Mouse (Mus musculus): ENCODE data around the gene Elof1.

DNA sequence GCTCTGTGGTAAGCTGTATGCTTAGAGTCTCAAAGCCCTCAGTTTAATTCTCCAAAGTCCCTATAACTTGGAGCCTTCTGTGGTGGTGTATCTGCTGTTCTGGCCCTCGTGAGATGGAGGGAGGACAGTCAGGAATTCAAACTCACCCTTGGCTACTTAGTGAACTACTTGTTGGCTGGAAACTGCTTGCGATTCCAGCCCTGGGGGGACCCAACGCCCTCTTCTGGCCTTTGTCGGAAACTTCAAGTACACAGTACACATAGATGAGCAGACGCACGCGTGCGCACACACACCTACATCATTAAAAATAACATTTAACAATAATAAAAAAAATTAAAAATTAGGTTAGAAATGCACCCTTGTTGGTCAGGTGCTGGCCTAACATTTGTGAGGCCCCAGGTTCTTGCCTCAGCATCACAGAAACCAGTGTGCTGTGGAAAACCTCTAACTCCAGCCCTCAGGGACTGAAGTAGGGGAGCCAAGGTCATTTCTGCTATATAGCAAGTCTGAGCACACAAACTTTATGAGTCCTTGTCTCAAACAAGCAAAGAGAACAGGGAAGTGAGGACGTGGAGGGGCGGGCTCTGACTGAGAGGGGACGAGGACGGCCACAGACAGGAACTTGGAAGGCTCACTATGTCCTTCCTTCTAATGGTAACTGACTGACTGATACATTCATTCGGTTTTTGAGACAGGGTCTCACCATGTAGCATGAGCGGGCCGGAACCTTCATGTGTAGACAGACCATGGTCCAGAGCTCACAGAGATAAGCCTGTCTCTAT, 8.5 kb upstream of the Elof1 start:
- TF ChIP-seq CTCF (IDR thresholded peaks at IDR 0.05; ENCODE audit: low read depth, low read length) (no peak), TAL1 (conservative IDR thresholded peaks at IDR 0.05; ENCODE audit: low read depth, low read length) (no peak), GATA1 (IDR thresholded peaks at IDR 0.05; ENCODE audit: borderline replicate concordance, low read length) (no peak), POLR2AphosphoS5 (IDR thresholded peaks at IDR 0.05; ENCODE audit: insufficient replicate concordance, low read depth, low read length) (no peak), GATA2 (IDR thresholded peaks at IDR 0.05; ENCODE audit: borderline replicate concordance, low read depth, low read length) (no peak)

Data from G1E (cell line).